ENCODE assay signal across 20 mouse cellular contexts in the genomic region with DNA sequence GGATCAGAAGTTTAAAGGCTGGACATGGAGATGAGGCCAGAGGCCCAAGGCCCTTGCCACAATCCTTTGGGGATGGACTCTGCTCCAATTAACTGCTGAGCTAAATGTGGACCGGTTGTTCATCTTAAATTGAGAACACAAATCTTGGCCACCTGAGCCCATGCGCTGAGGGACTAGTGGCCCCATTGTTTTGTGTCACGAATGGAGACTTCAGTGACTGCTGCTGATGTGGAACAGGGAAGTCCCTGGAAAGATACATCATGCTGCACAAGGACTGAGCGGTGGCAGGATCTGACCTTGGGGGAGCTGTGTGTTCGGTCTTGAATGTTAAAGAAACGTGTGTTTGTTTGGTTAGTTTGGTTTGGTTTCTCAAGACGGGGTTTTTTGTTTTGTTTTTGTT.
A peak's percentile ranks its signal among the peaks of the same experiment; 100 is the strongest.
DNase-seq lines count a peak whose midpoint lies in the region; ATAC-seq lines count a peak whose summit lies in the region.
"Had no signal": no experiment of that assay in that cellular context is flagged by ENCODE, and none has a peak within 500 bp of the region (broad histone marks: within the 10 kb centered on the region; RNA-seq: fewer than 3 reads in every experiment).

No protein-coding gene starts in this region.

- H3K27me3 ChIP-seq in forebrain, embryonic 11.5 days (ENCODE audit: control insufficient read depth, insufficient read depth, low read length): no peaks in the 10 kb centered on the region
- H3K27me3 ChIP-seq in forebrain, embryonic 16.5 days (replicated peaks; ENCODE audit: control insufficient read depth, insufficient read depth, low read length): no peaks in the 10 kb centered on the region
- no peaks in the 10 kb centered on the region for H3K27me3 ChIP-seq in neural tube, embryonic 12.5 days (replicated peaks)
- H3K27me3 ChIP-seq: forebrain, embryonic 12.5 days; heart, embryonic 12.5 days; limb, embryonic 12.5 days; liver, embryonic 13.5 days had no signal

- no peaks in the 10 kb centered on the region for H3K9me3 ChIP-seq in forebrain, embryonic 11.5 days (ENCODE audit: control insufficient read depth, low read length)
- H3K9me3 ChIP-seq in forebrain, embryonic 16.5 days (ENCODE audit: control insufficient read depth, low read length): no peaks in the 10 kb centered on the region
- no peaks in the 10 kb centered on the region for H3K9me3 ChIP-seq in neural tube, embryonic 12.5 days
- H3K9me3 ChIP-seq: forebrain, embryonic 12.5 days; heart, embryonic 12.5 days; limb, embryonic 12.5 days; liver, embryonic 13.5 days had no signal

- H3K36me3 ChIP-seq in forebrain, embryonic 11.5 days (ENCODE audit: control insufficient read depth, insufficient read depth, low read length): no peaks in the 10 kb centered on the region
- H3K36me3 ChIP-seq in forebrain, embryonic 16.5 days (ENCODE audit: control insufficient read depth, insufficient read depth): no peaks in the 10 kb centered on the region
- no peaks in the 10 kb centered on the region for H3K36me3 ChIP-seq in neural tube, embryonic 12.5 days
- H3K36me3 ChIP-seq: heart, embryonic 12.5 days; limb, embryonic 12.5 days; liver, embryonic 13.5 days had no signal

- no peak for DNase-seq in forebrain, embryonic 11.5 days (ENCODE audit: low spot score)
- DNase-seq in kidney, adult 9 months: peak; percentile 36
- no peak for DNase-seq in kidney, postnatal 4 days
- no peak for DNase-seq in neural tube, embryonic 10.5 days (ENCODE audit: extremely low spot score, low spot score)
- DNase-seq in retina, postnatal 1 day: peak; percentile 34
- DNase-seq in thymus, postnatal 25 days: no peak
- DNase-seq: cerebellum, adult 18-20 months; cerebellum, postnatal 25 days; embryo, embryonic 11 days; liver, embryonic 13.5 days; lung, embryonic 14.5 days; lung, postnatal 4 days; thymus, postnatal 36 days had no signal

- WGBS in forebrain, embryonic 11.5 days: 74% methylated on average over 7 of the region's 7 CpGs
- WGBS in forebrain, embryonic 16.5 days: 79% methylated on average over 7 of the region's 7 CpGs
- WGBS in neural tube, embryonic 12.5 days: 65% methylated on average over 7 of the region's 7 CpGs

- 0 out of 2 replicates have a peak, but pooled peaks have one; percentile 24 for ATAC-seq in forebrain, embryonic 11.5 days (replicated peaks; ENCODE audit: low FRiP score)
- no peak for ATAC-seq in forebrain, embryonic 16.5 days
- ATAC-seq in neural tube, embryonic 12.5 days (ENCODE audit: low FRiP score, low read depth): 0 out of 2 replicates have a peak, but pooled peaks have one; percentile 31
- ATAC-seq: inflammation-experienced regulatory T-cells, adult 6 months had no signal

- H3K4me1 ChIP-seq in forebrain, embryonic 11.5 days (replicated peaks; ENCODE audit: control insufficient read depth, insufficient read depth, low read length): peaks cover 4% of the 10 kb centered on the region
- peaks cover 17% of the 10 kb centered on the region for H3K4me1 ChIP-seq in forebrain, embryonic 16.5 days (replicated peaks; ENCODE audit: control insufficient read depth, insufficient read depth, low read length)
- H3K4me1 ChIP-seq in neural tube, embryonic 12.5 days: no peaks in the 10 kb centered on the region; the same call in 1 of the 2 replicates
- H3K4me1 ChIP-seq: heart, embryonic 12.5 days; limb, embryonic 12.5 days; liver, embryonic 13.5 days had no signal

- H3K27ac ChIP-seq in forebrain, embryonic 11.5 days (ENCODE audit: low read depth, low read length): no peak overlapping the region
- no peak overlapping the region for H3K27ac ChIP-seq in forebrain, embryonic 16.5 days (ENCODE audit: low read length)
- no peak overlapping the region for H3K27ac ChIP-seq in neural tube, embryonic 12.5 days
- H3K27ac ChIP-seq: forebrain, embryonic 12.5 days; limb, embryonic 12.5 days; liver, embryonic 13.5 days had no signal

- no peak overlapping the region for H3K9ac ChIP-seq in forebrain, embryonic 11.5 days (ENCODE audit: low read length)
- H3K9ac ChIP-seq in forebrain, embryonic 16.5 days (replicated peaks; ENCODE audit: low read depth, low read length): no peak overlapping the region
- no peak overlapping the region for H3K9ac ChIP-seq in neural tube, embryonic 12.5 days
- H3K9ac ChIP-seq: forebrain, embryonic 12.5 days; heart, embryonic 12.5 days; limb, embryonic 12.5 days; liver, embryonic 13.5 days; lung, embryonic 14.5 days had no signal

- H3K4me3 ChIP-seq in forebrain, embryonic 11.5 days (ENCODE audit: low read depth, low read length): no peak overlapping the region
- no peak overlapping the region for H3K4me3 ChIP-seq in forebrain, embryonic 16.5 days (replicated peaks; ENCODE audit: low read length)
- no peak overlapping the region for H3K4me3 ChIP-seq in neural tube, embryonic 12.5 days
- H3K4me3 ChIP-seq: forebrain, embryonic 12.5 days; heart, embryonic 12.5 days; limb, embryonic 12.5 days; liver, embryonic 13.5 days; myocyte had no signal

- H3K4me2 ChIP-seq in forebrain, embryonic 11.5 days (ENCODE audit: low read depth, low read length, severe bottlenecking): no peak overlapping the region
- no peak overlapping the region for H3K4me2 ChIP-seq in forebrain, embryonic 16.5 days (ENCODE audit: low read length)
- no peak overlapping the region for H3K4me2 ChIP-seq in neural tube, embryonic 12.5 days (replicated peaks)
- H3K4me2 ChIP-seq: forebrain, embryonic 12.5 days; heart, embryonic 12.5 days; limb, embryonic 12.5 days; liver, embryonic 13.5 days; lung, embryonic 14.5 days had no signal

Comparison
In these comparisons a context has a peak if more than half of its experiments do, and no peak if none do; other contexts are left out.
1. DNase-seq: peak in kidney, adult 9 months (single experiment) and retina, postnatal 1 day (single experiment); none in forebrain, embryonic 11.5 days (single experiment), kidney, postnatal 4 days (0 of 2), neural tube, embryonic 10.5 days (single experiment) and thymus, postnatal 25 days (single experiment).